Mouse (Mus musculus): Measurements from ENCODE around the gene Nsun7. TPM values are rescaled to one million over a fixed set of nuclear protein-coding genes. Genes with fewer than 3 reads are reported as not detected.
"Not testable (repeated sequence)": the region's sequence is repeated elsewhere in the genome, so short reads cannot be mapped to it uniquely, and the experiment has no call there.

The Nsun7 gene
- polyA plus RNA-seq, 1 experiment from 2014 or later: 2.9 TPM

DNA sequence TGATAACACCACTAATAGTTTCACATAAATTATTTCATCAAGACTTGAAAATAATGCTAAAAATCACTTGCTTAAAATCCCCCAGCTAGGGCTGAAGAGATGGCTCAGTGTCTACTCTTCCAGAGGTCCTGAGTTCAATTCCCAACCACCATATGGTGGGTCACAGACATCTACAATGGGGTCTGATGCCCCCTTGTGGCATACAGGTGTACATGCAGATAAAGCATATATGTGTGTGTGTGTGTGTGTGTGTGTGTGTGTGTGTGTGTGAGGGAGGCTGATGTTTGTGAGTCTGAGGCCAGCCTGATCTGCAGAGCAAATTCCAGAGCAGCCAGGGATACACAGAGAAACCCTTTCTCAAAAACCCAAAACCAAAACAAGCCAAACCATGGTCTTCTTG is 17.8 kb upstream of the Nsun7 start:
- H3K9ac ChIP-seq (ENCODE audit: low read depth, low read length): no peak overlapping the region

DNA sequence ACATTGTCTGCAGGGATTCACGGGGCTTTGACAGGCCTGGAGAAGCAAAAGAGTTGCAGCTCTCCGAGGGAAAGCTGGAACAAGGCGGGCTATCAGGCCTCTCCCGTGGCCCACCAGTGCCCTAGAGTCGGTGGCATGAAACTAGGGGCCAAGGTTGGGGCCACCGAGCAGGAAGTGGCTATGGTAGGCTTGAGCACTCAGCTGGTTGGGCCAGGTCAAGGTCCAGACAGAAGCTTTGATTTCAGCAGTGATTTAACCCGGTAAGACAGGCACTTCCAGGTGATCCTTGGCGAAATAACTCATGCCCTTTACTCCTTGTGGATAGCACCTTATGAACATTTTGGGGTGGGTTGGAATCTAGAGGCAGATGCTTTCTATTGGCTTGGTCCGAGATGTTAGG is 16.2 kb upstream of the Nsun7 start:
- no peak overlapping the region; the same call in 1 of the 2 replicates for H3K27ac ChIP-seq (ENCODE audit: low read depth, low read length)
- WGBS: 91% methylated on average over 9 of the region's 9 CpGs
- peak; percentile 32; the same call in 1 of the 2 replicates for ATAC-seq

More for the DNA sequence above, 17.8 kb upstream of the Nsun7 start:
- ATAC-seq: no peak
- Histone ChIP-seq H3K27me3 (replicated peaks; ENCODE audit: control insufficient read depth, insufficient read depth, low read length) (no peaks in the 10 kb centered on the region), H3K4me2 (ENCODE audit: low read length) (no peak overlapping the region), H3K36me3 (ENCODE audit: control insufficient read depth, insufficient read depth, low read length) (no peaks in the 10 kb centered on the region), H3K9me3 (ENCODE audit: control insufficient read depth, low read length) (no peaks in the 10 kb centered on the region), H3K27ac (ENCODE audit: low read depth, low read length) (no peak overlapping the region), H3K4me1 (ENCODE audit: control insufficient read depth, insufficient read depth, low read depth, low read length) (peaks cover 4% of the 10 kb centered on the region; the same call in 1 of the 2 replicates), H3K4me3 (ENCODE audit: low read length) (no peak overlapping the region)

DNA sequence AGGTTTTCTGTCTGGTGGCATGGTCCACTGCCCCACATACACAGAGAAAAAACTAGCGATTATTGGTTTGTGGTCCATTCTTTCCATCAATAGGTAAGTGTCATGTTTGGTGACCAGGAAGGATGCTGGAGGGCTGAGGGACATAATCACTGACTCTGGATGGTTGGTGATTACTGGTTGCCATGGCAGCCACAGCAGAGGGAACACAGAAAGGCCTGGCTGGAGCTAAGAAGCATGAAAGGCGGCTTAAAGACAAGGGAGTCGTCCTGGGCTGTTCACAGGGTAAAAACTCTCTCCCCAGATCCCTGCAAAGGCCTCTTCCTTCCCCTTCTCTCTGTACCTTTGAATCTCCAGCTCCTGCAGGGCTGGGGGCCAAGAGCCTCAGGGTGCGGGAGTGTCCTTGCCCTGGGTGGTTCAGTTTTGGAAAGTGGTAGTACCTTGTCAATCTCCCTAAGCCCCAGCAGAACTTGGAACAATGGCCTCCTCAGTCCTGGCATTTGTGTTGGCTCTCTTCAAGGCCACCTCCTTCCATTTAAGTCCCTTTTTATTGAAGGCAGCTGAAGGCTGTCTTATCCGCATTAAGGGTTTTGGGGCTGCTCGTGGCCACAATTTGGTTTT is 15.5 kb upstream of the Nsun7 start:
- Histone ChIP-seq H3K27me3 (replicated peaks; ENCODE audit: control insufficient read depth, insufficient read depth, low read length) (no peaks in the 10 kb centered on the region), H3K4me2 (ENCODE audit: low read length) (no peak overlapping the region), H3K9ac (ENCODE audit: low read depth, low read length) (no peak overlapping the region), H3K36me3 (ENCODE audit: control insufficient read depth, insufficient read depth, low read length) (no peaks in the 10 kb centered on the region), H3K4me3 (ENCODE audit: low read length) (no peak overlapping the region), H3K9me3 (ENCODE audit: control insufficient read depth, low read length) (no peaks in the 10 kb centered on the region), H3K27ac (ENCODE audit: low read depth, low read length) (peak overlapping the region; percentile 46; the same call in 1 of the 2 replicates), H3K4me1 (ENCODE audit: control insufficient read depth, insufficient read depth, low read depth, low read length) (peaks cover 4% of the 10 kb centered on the region; the same call in 1 of the 2 replicates)
- 28% methylated on average over 6 of the region's 6 CpGs for whole genome bisulfite sequencing
- peak; percentile 83 for ATAC-seq

More for the DNA sequence above, 16.2 kb upstream of the Nsun7 start:
- H3K4me2 ChIP-seq (ENCODE audit: low read length): no peak overlapping the region
- peaks cover 4% of the 10 kb centered on the region; the same call in 1 of the 2 replicates for H3K4me1 ChIP-seq (ENCODE audit: control insufficient read depth, insufficient read depth, low read depth, low read length)
- H3K9ac ChIP-seq (ENCODE audit: low read depth, low read length): no peak overlapping the region
- no peaks in the 10 kb centered on the region for H3K27me3 ChIP-seq (replicated peaks; ENCODE audit: control insufficient read depth, insufficient read depth, low read length)
- H3K9me3 ChIP-seq (ENCODE audit: control insufficient read depth, low read length): no peaks in the 10 kb centered on the region
- no peak overlapping the region for H3K4me3 ChIP-seq (ENCODE audit: low read length)
- no peaks in the 10 kb centered on the region for H3K36me3 ChIP-seq (ENCODE audit: control insufficient read depth, insufficient read depth, low read length)

DNA sequence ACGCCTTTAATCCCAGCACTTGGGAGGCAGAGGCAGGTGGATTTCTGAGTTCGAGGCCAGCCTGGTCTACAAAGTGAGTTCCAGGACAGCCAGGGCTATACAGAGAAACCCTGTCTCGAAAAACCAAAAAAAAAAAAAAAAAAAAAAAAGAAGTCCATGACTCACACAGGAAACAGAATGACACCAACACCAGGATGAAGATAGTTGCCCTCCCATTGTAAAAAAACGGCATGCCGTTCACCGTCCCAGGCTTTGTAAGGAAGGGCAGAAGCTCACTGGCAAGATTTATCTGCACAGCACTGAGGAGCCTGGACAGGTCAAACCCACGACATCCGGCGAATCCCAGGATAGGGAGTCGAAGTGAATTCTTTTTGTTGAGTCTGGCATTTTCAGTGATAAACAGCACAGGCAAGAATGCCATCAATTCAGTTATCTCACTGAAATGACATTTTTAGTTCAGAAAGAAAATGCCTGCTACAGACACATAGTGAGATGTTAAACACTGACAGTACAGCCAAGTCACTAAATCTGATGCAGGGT is 13.7 kb upstream of the Nsun7 start:
- no peak overlapping the region for H3K27ac ChIP-seq (ENCODE audit: low read depth, low read length)
- H3K4me2 ChIP-seq (ENCODE audit: low read length): no peak overlapping the region
- no peak for ATAC-seq
- no peaks in the 10 kb centered on the region for H3K9me3 ChIP-seq (ENCODE audit: control insufficient read depth, low read length)
- H3K4me3 ChIP-seq (ENCODE audit: low read length): no peak overlapping the region
- WGBS: 88% methylated on average over 9 of the region's 10 CpGs
- H3K36me3 ChIP-seq (ENCODE audit: control insufficient read depth, insufficient read depth, low read length): no peaks in the 10 kb centered on the region
- no peaks in the 10 kb centered on the region for H3K27me3 ChIP-seq (replicated peaks; ENCODE audit: control insufficient read depth, insufficient read depth, low read length)
- H3K9ac ChIP-seq (ENCODE audit: low read depth, low read length): no peak overlapping the region
- peaks cover 4% of the 10 kb centered on the region; the same call in 1 of the 2 replicates for H3K4me1 ChIP-seq (ENCODE audit: control insufficient read depth, insufficient read depth, low read depth, low read length)

DNA sequence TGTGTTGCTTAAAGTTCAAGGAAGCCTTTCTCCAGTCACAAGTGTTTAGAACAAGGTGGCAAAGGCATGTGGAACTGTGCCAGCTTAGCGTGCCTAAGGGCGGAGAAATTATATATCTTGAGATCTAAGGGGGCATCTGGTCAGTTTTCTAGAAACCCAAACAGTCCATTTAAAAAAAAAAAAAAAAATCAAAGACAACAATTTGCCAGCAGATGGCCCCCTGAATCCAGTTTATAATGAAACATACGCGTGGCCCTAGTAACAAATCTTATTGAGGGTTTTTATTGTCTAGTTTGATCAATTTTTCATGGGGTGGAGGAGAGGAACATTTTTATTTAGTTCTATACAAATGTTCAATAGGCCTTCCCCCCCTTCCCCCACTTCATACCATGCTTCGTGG is 6.5 kb upstream of the Nsun7 start:
- H3K27me3 ChIP-seq (replicated peaks; ENCODE audit: control insufficient read depth, insufficient read depth, low read length): no peaks in the 10 kb centered on the region
- no peaks in the 10 kb centered on the region for H3K9me3 ChIP-seq (ENCODE audit: control insufficient read depth, low read length)
- H3K27ac ChIP-seq (ENCODE audit: low read depth, low read length): no peak overlapping the region
- WGBS: 46% methylated on average over 5 of the region's 5 CpGs
- ATAC-seq: no peak
- peaks cover 2% of the 10 kb centered on the region; the same call in 1 of the 2 replicates for H3K4me1 ChIP-seq (ENCODE audit: control insufficient read depth, insufficient read depth, low read depth, low read length)
- no peak overlapping the region for H3K4me3 ChIP-seq (ENCODE audit: low read length)
- no peaks in the 10 kb centered on the region for H3K36me3 ChIP-seq (ENCODE audit: control insufficient read depth, insufficient read depth, low read length)
- no peak overlapping the region for H3K4me2 ChIP-seq (ENCODE audit: low read length)
- H3K9ac ChIP-seq (ENCODE audit: low read depth, low read length): no peak overlapping the region

GRCm38 (mm10) chr5:66255044-66255443 is 4.7 kb upstream of the Nsun7 start:
- Histone ChIP-seq H3K4me2 (ENCODE audit: low read length) (no peak overlapping the region), H3K9me3 (ENCODE audit: control insufficient read depth, low read length) (no peaks in the 10 kb centered on the region), H3K4me1 (ENCODE audit: control insufficient read depth, insufficient read depth, low read depth, low read length) (peaks cover 4% of the 10 kb centered on the region), H3K36me3 (ENCODE audit: control insufficient read depth, insufficient read depth, low read length) (no peaks in the 10 kb centered on the region), H3K9ac (ENCODE audit: low read depth, low read length) (no peak overlapping the region), H3K27ac (ENCODE audit: low read depth, low read length) (no peak overlapping the region), H3K4me3 (ENCODE audit: low read length) (no peak overlapping the region), H3K27me3 (replicated peaks; ENCODE audit: control insufficient read depth, insufficient read depth, low read length) (no peaks in the 10 kb centered on the region)
- no peak for ATAC-seq
- 90% methylated on average over 10 of the region's 10 CpGs for WGBS

DNA sequence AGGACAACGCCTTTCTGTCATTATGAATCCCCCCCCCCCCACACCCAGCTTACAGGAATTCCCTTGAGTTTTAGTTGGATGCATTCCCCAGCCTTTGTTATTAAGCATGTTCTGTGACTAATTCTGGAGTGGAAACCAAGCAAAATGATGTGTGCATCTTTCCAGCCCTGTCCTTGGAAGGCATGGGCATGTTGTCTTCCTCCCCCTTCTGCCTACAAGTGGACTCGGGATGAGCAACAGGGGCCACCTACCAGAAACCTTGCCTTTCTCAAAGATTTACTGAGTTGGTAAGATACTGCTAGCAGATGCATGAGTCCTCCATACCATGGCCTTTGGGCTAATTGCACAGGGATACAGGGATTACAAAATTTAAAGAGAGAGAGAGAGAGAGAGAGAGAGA is 697 bp upstream of the Nsun7 start:
- H3K9me3 ChIP-seq (ENCODE audit: control insufficient read depth, low read length): no peaks in the 10 kb centered on the region
- H3K4me2 ChIP-seq (ENCODE audit: low read length): no peak overlapping the region
- H3K4me3 ChIP-seq (ENCODE audit: low read length): no peak overlapping the region
- no peaks in the 10 kb centered on the region for H3K27me3 ChIP-seq (replicated peaks; ENCODE audit: control insufficient read depth, insufficient read depth, low read length)
- H3K27ac ChIP-seq (ENCODE audit: low read depth, low read length): no peak overlapping the region
- H3K36me3 ChIP-seq (ENCODE audit: control insufficient read depth, insufficient read depth, low read length): no peaks in the 10 kb centered on the region
- 46% methylated on average over 2 of the region's 2 CpGs for WGBS
- no peak overlapping the region for H3K9ac ChIP-seq (ENCODE audit: low read depth, low read length)
- ATAC-seq: no peak
- H3K4me1 ChIP-seq (ENCODE audit: control insufficient read depth, insufficient read depth, low read depth, low read length): peaks cover 4% of the 10 kb centered on the region

DNA sequence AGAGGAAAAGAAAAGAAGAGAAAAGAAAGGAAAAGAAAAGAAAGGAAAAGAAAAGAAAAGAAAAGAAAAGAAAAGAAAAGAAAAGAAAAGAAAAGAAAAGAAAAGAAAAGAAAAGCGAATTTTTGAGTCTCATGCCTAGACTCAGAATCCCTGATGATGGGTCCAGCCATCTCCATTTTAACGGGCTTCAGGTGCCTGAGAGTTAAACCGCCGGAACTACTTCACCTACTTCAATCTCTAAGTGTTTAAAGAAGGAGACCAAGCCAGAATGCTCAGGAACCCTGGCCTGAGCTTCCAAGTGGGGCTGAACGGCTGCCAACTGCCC is 304 bp upstream of the Nsun7 start:
- H3K4me1 ChIP-seq (ENCODE audit: control insufficient read depth, insufficient read depth, low read depth, low read length); H3K36me3 ChIP-seq (ENCODE audit: control insufficient read depth, insufficient read depth, low read length); H3K9me3 ChIP-seq (ENCODE audit: control insufficient read depth, low read length); H3K27me3 ChIP-seq (replicated peaks; ENCODE audit: control insufficient read depth, insufficient read depth, low read length): not testable (repeated sequence)
- Histone ChIP-seq H3K4me3 (ENCODE audit: low read length) (peak overlapping the region; percentile 69), H3K9ac (ENCODE audit: low read depth, low read length) (peak overlapping the region; percentile 82), H3K4me2 (ENCODE audit: low read length) (peak overlapping the region; percentile 97), H3K27ac (ENCODE audit: low read depth, low read length) (peak overlapping the region; percentile 68; the same call in 1 of the 2 replicates)
- WGBS: 3% methylated on average over 5 of the region's 5 CpGs
- peak; percentile 68; the same call in 1 of the 2 replicates for ATAC-seq

DNA sequence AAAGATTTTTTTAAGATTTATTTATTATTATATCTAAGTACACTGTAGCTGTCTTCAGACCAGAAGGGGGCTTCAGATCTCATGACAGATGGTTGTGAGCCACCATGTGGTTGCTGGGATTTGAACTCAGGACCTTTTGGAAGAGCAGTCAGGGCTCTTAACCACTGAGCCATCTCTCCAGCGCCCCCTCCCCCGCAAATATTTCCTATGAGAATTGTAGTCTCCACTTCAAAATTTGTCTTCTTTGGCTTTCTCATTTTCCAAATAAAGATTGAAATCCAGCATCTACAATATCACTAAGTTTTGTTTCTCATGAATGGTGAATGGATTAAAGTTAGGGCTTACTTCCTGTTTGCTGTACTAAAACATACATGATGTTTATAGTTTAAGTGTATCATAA is 2.8 kb downstream of the Nsun7 start:
- H3K4me3 ChIP-seq (ENCODE audit: low read length): no peak overlapping the region
- no peak overlapping the region for H3K4me2 ChIP-seq (ENCODE audit: low read length)
- ATAC-seq: no peak
- H3K36me3 ChIP-seq (ENCODE audit: control insufficient read depth, insufficient read depth, low read length): no peaks in the 10 kb centered on the region
- no peaks in the 10 kb centered on the region for H3K27me3 ChIP-seq (replicated peaks; ENCODE audit: control insufficient read depth, insufficient read depth, low read length)
- no peak overlapping the region for H3K9ac ChIP-seq (ENCODE audit: low read depth, low read length)
- no peak overlapping the region for H3K27ac ChIP-seq (ENCODE audit: low read depth, low read length)
- WGBS: 93% methylated on average over 2 of the region's 2 CpGs
- H3K4me1 ChIP-seq (ENCODE audit: control insufficient read depth, insufficient read depth, low read depth, low read length): peaks cover 4% of the 10 kb centered on the region
- H3K9me3 ChIP-seq (ENCODE audit: control insufficient read depth, low read length): no peaks in the 10 kb centered on the region
